Mouse (Mus musculus) liver, adult 2 months (tissue): ENCODE data around the gene Skida1.

ENCODE experiments used
- CTCF ChIP-seq: fragments of 200-500 bp; IDR thresholded peaks from 2 replicates; pipeline ENCODE4 v1.5.1; 2011; ENCODE audit warnings: low read depth, low read length, control low read depth
- POLR2A ChIP-seq: fragments of 200-500 bp; IDR thresholded peaks from 2 replicates; pipeline ENCODE4 v1.6.1; 2011; ENCODE audit warnings: low read length, control low read depth; ENCODE audit not compliant: insufficient read depth; ENCODE audit errors: extremely low read depth

- TF ChIP-seq POLR2A = no peak
- no peak for TF ChIP-seq CTCF
These were observed 17.6 kb upstream of the Skida1 start for GRCm38 (mm10) chr2:18066436-18066835.
